Mouse (Mus musculus): ENCODE measurements around the gene Gas2l2.
A peak's percentile ranks its signal among the peaks of the same experiment; 100 is the strongest.

DNA sequence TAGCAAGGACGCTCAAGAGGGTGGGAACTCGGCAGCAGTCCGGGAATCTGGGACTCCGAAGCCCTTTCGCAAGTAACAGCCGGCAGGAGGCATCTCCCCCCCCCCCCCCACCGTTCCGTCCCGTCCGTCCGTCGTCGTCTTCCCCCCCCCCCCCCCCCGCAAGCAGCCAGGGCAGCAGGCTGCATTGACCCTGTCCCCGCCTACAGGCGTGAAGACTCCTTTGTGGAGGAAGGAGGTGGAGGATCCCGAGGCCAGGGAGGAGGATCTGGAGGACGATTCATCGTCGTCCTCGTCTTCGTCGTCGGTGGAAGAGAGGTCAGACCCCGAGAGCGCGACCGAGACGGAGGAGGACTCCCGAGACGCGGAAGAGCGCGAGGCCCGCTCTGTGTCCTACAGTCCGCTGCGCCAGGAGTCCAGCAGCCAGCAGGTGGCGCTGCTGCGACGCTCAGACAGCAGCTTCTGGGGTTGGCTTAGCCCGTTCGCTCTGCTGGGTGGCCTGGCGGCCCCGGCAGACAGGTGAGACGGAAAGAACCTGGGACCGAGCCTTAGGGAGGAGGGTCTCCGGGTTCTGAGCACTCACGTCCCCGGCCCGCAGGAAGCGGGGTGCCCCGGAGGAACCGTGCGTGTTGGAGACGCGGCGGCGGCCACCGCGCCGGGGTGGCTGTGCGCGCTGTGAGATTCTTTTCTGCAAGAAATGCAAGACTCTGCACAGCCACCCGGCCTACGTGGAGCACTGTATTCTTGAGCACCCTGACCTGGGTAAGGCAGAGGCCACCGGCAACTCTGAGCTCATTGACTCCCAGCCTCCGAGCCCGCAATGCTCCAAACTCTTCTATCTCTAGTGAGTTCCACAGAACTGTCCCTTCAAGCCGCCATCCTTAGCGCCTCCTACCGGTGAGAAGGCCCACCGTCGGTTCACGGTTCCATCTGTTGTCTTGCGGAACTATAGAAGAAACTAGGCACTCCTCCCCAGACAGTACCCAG is 11.1 kb upstream of the Gas2l2 start:
- peak; percentile 95 for TF ChIP-seq CTCF (IDR thresholded peaks at IDR 0.05; ENCODE audit: low read depth, low read length)
- no peak for TF ChIP-seq POLR2A (IDR thresholded peaks at IDR 0.05; ENCODE audit: extremely low read depth, insufficient read depth, low read length)

Measured in liver, adult 2 months (tissue).